Mouse (Mus musculus) CD4-positive, CD25-positive, alpha-beta regulatory T cell, adult 2 months (primary cell): ENCODE measurements around the gene Borcs5.

ENCODE experiments used
- DNase-seq: peaks from one replicate; pipeline ENCODE4 v3.0.0-alpha.2; 2012; ENCODE audit warnings: low read depth, low spot score

Borcs5 gene

GRCm38 (mm10) chr6:134639210-134639609 lies at the start of gene Borcs5:
TSS of gene Borcs5 (plus strand) at chr6:134639510.
- DNase-seq, result no peak

- DNase-seq, result no peak
Observed at GRCm38 (mm10) chr6:134591614-134592013, 47.7 kb upstream of the Borcs5 start.

- DNase-seq, result peak; percentile 11
Observed at GRCm38 (mm10) chr6:134594569-134595442, 44.5 kb upstream of the Borcs5 start.

- no peak for DNase-seq
Observed at GRCm38 (mm10) chr6:134597651-134598229, 41.6 kb upstream of the Borcs5 start.

GRCm38 (mm10) chr6:134599239-134599638 lies 40.1 kb upstream of the Borcs5 start:
- no peak for DNase-seq

GRCm38 (mm10) chr6:134601130-134601529 lies 38.2 kb upstream of the Borcs5 start:
- DNase-seq, result no peak

- no peak for DNase-seq
Observed at GRCm38 (mm10) chr6:134601766-134602165, 37.5 kb upstream of the Borcs5 start.

- no peak for DNase-seq
Observed at GRCm38 (mm10) chr6:134602371-134603003, 36.8 kb upstream of the Borcs5 start.

GRCm38 (mm10) chr6:134605196-134605595 lies 34.1 kb upstream of the Borcs5 start:
- DNase-seq, result no peak

GRCm38 (mm10) chr6:134606540-134606939 lies 32.8 kb upstream of the Borcs5 start:
- no peak for DNase-seq

- DNase-seq, result peak; percentile 49
Observed at GRCm38 (mm10) chr6:134606949-134607746, 32.2 kb upstream of the Borcs5 start.

- no peak for DNase-seq
Observed at GRCm38 (mm10) chr6:134610380-134610779, 28.9 kb upstream of the Borcs5 start.

- no peak for DNase-seq
Observed at GRCm38 (mm10) chr6:134611896-134612295, 27.4 kb upstream of the Borcs5 start.

- no peak for DNase-seq
Observed at GRCm38 (mm10) chr6:134614322-134614721, 25.0 kb upstream of the Borcs5 start.

- DNase-seq, result peak; percentile 84
Observed at GRCm38 (mm10) chr6:134614723-134615648, 24.3 kb upstream of the Borcs5 start.

- no peak for DNase-seq
Observed at GRCm38 (mm10) chr6:134617589-134617988, 21.7 kb upstream of the Borcs5 start.

- no peak for DNase-seq
Observed at GRCm38 (mm10) chr6:134620129-134620528, 19.2 kb upstream of the Borcs5 start.

- peak; percentile 54 for DNase-seq
Observed at GRCm38 (mm10) chr6:134620846-134621551, 18.3 kb upstream of the Borcs5 start.

- DNase-seq, result no peak
Observed at GRCm38 (mm10) chr6:134621552-134621949, 17.8 kb upstream of the Borcs5 start.

GRCm38 (mm10) chr6:134625431-134625830 lies 13.9 kb upstream of the Borcs5 start:
- no peak for DNase-seq
